Mouse (Mus musculus) embryonic fibroblast, embryonic 13.5 days (primary cell): Measurements from ENCODE around the gene Gm6904.

Experiments used
- CTCF ChIP-seq: IDR thresholded peaks from 2 replicates; pipeline ENCODE4 v1.5.1; 2011; ENCODE audit warnings: mild to moderate bottlenecking, control low read depth, low read length, moderate library complexity, borderline replicate concordance; ENCODE audit not compliant: insufficient read depth
- POLR2A ChIP-seq: IDR thresholded peaks from 2 replicates; pipeline ENCODE4 v1.6.1; 2011; ENCODE audit warnings: low read depth, mild to moderate bottlenecking, control low read depth, low read length, moderate library complexity

DNA sequence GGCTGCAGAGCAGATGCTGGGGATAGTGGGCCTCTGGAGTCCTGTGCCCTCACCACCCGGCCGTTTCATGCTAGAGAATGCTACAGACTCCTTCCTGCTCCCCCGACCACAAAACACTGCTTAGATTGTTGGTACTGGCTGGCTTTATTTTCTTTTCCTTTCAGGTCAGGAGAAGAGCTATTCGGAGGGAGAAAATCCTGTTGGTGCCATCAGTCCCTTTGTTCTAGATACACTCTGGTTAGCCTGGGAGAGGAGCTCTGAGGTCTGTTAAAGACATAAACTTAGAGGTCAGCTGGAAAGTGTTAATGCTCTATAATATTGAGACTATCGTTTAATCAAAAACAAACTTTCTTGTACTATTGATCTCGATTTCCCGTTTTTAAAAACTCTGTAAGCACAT is 54.6 kb downstream of the Gm6904 start:
- TF ChIP-seq CTCF (no peak), POLR2A (no peak)
